Mouse (Mus musculus) gastrocnemius, adult 8-10 months (tissue): ENCODE measurements around the gene Mfsd1. TPM values are rescaled to one million over a fixed set of nuclear protein-coding genes. Genes with fewer than 3 reads are reported as not detected.

Experiments used
- DNase-seq, 2 experiments: peaks; one replicate each; pipeline ENCODE4 v3.0.0; 2022; ENCODE audit warnings: low spot score in 2 of 2
- total RNA-seq, 4 experiments: library from RNA; stranded (reverse); gene quantifications; 2 replicates each; pipeline ENCODE4 v1.2.4; 2022

The Mfsd1 gene
- 10 to 100 TPM; 19.8 to 30.5 (median 25.2) TPM for total RNA-seq

- peak; percentile 78 to 84 for DNase-seq
Measured at GRCm38 (mm10) chr3:67582273-67583124, at the start of gene Mfsd1. Gene Mfsd1, plus strand, starts transcription at chr3:67582741.

DNA sequence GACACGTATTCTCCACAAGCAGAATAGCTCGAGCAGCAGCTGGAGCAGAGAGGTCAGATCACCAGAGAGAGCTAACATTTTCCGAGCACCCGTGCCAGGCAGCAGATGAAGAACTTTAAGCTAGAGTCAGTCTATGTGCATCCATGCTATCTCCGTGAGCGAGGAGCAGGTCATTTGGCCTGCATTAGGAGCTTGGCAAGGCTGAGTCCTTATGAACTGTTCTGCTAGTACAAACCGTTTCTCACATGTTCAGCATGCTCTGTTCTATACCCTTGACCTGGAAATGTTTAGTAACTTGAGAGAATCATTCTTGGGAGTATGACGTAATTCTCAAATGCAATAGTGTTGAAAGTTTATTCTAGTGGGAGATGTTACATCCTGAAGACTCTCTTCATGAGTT, 38.9 kb upstream of the Mfsd1 start:
- no peak for DNase-seq

- DNase-seq, result no peak
Measured at GRCm38 (mm10) chr3:67551193-67551592, 31.3 kb upstream of the Mfsd1 start.

DNA sequence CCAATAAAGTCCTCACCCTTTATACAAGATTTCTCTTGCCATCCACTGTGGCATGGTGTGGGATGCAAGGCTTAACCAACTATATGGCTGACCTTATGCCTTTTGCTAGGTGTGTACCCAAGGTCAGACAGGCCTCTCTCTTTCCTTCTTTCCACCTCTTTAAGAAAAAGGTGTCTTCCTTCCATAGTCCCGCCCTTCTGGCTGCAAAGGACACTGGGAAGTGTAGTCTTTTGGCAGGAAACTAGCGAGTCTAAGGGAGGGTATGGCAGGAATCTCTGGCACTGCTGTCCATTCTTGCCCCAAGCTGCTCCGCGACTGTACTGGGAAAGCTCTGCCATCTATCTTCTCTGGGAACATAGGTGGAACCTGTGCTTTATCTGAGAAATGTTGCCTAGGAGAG, 29.3 kb upstream of the Mfsd1 start:
- DNase-seq, result no peak

- DNase-seq, result no peak
Measured at GRCm38 (mm10) chr3:67553927-67554448, 28.6 kb upstream of the Mfsd1 start.

DNA sequence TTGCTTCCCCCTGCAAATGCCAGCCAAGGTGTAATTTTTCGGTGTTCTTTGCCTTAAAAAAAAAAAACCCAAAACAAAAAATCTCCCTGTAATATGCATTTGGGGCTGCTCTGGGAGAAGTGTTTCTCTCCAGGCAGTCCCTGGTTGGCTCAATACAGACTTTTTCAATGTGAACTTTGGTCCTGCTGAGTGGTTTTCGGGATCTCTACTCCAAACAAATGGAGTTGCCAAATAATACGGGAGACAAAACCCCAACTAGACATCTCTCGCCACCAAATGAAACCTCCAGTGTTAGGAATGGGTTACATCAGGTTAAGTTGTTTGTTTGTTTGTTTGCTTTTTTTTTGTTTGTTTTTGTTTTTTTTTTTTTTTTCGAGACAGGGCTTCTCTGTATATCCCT, 27.3 kb upstream of the Mfsd1 start:
- no peak for DNase-seq

GRCm38 (mm10) chr3:67557200-67557651, 25.3 kb upstream of the Mfsd1 start:
- no peak for DNase-seq

- no peak for DNase-seq
Measured at GRCm38 (mm10) chr3:67557718-67558354, 24.7 kb upstream of the Mfsd1 start.

- DNase-seq, result no peak
Measured at GRCm38 (mm10) chr3:67564731-67565357, 17.7 kb upstream of the Mfsd1 start.

GRCm38 (mm10) chr3:67565540-67566227, 16.9 kb upstream of the Mfsd1 start:
- DNase-seq, result no peak

DNA sequence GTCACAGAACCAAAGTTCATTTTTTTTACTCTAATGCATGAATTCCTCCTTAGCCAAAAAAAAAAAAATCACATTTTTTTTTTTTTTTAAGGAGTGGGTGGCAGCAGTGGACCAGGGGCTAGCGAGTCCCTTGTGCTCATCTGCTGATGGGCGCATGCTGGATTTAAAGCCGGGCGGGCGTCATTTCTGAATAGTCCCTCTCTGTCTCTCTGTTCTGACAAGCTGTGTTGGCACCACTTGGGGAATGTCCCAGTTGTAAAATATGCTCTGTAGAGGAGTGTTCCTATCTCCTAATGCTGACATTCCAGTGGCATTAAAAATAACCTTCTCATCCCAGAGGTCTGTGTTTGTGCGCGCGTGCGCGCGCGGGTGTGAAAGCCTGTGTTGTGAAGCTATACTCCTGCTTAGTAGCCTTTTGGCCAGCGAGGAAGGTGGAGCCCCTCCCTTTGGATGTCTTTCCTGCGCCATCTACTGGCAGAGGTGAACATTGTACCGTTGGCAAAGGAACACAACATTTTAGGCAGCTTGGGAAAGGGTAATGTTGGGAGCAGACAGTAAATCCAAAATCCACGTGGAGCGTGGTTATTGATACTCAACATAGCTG, 14.4 kb upstream of the Mfsd1 start:
- DNase-seq, result peak; percentile 21 to 33

DNA sequence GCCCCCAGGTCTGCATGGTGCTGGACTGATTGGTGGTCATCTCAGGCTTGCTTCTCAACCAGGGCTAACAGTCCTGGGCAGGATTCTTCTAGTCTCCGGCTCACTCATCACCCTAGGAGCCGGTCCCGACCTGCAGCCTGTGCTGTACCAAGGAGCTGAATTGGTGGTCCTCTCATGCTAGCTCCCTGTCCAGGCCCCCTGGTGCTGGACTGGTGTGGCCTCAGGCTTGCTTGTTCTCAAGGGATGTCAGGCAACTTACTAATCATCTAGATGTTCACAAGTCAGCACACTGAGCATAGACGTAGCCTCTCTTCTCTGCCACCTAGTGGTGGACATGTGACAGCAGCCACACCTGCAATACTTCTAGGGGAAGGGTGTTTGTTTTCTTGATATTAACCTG, 9.6 kb upstream of the Mfsd1 start:
- DNase-seq, result no peak

DNA sequence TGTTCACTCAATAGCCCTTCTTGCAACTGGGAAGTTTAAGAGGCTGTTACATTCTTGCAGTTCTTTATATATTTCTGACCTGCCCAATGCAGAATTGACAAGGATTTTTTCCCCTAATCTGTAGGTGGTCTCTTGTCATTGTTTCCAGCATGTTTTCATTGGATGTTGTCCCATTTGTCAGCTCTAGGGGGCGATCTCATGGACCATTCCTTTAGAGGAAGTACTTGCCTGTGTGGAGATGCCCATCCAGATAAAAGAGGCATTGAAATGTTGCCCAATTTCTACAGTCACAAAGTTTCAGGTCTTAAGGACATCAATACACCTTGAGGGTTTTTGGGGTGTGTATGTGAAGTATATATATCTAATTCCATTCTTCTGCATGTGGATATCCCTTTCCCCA, 9.0 kb upstream of the Mfsd1 start:
- DNase-seq, result no peak

DNA sequence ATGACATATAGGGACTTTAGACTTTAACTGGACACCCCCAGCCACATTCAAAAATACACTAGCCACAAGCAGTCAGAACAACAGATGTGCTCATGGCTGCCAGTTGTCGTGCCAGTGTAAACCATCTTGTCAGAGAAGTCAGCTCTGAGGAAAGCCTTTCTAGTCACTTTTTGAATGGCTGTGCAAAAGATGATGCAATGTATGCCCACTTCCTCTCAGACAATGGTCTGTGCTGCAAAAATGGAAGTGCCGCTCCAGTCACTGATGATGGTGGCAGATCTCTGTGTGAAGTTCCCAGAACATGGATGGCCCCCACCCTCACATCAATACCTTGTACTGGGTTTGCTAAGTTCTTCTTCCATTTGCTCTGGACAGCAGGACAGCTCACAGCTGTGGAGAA, 6.3 kb upstream of the Mfsd1 start:
- DNase-seq, result no peak

DNA sequence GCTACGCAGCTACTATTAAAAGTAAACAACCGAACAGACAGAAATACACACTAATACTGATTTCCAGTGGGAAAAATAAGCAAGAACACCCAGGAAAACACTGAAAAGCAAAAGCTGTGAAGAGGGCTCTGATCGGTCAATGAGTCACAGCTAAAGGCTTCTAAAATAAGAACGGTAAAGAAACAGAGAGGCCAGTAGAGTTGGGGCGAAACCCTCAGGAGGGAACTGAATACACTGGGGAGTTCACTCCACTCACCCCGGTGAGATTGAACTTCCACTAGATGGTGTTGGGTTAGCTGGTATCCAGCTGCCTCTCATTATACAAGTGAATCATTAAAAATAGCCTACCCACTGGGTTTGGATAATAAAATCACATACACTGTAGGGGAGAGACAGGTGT, 5.8 kb upstream of the Mfsd1 start:
- no peak for DNase-seq

GRCm38 (mm10) chr3:67583125-67583845, 744 bp downstream of the Mfsd1 start:
- no peak for DNase-seq

- no peak for DNase-seq
Measured at GRCm38 (mm10) chr3:67583846-67584186, 1.3 kb downstream of the Mfsd1 start.

GRCm38 (mm10) chr3:67586511-67586910, 4.0 kb downstream of the Mfsd1 start:
- DNase-seq, result no peak

DNA sequence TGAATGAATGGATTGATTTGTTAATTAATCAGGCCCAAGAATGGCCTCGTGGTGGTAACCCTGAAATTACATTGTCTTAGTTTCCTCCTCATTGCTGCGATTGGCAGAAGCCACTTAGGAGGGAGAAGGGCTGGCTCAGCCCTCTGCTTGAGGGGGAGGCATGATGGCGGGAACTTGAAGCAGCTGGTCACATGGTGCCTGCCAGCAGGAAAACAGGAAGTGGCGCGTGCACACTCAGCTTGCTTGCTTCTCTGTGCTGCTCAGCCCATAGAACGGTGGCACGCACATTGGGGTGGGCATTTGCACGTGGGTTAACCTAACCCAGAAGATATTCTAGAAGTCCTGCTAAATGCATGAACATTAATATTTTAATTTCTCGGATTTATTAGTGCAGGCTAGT, 4.9 kb downstream of the Mfsd1 start:
- DNase-seq, result no peak

GRCm38 (mm10) chr3:67601616-67602138, 19.1 kb downstream of the Mfsd1 start:
- no peak for DNase-seq
